Mouse (Mus musculus) testis, adult 2 months (tissue): ENCODE data around the gene Sprr3.

Source experiments
- CTCF ChIP-seq: fragments of 200-500 bp; IDR thresholded peaks from 2 replicates; pipeline ENCODE4 v1.5.1; 2012; ENCODE audit warnings: low read depth, mild to moderate bottlenecking, inconsistent platforms, low read length, moderate library complexity; ENCODE audit not compliant: control insufficient read depth, insufficient read depth, insufficient replicate concordance
- POLR2A ChIP-seq: fragments of 200-500 bp; IDR thresholded peaks from 2 replicates; pipeline ENCODE4 v1.6.1; 2012; ENCODE audit warnings: low read depth, mild to moderate bottlenecking, inconsistent platforms, low read length, moderate library complexity; ENCODE audit not compliant: control insufficient read depth

DNA sequence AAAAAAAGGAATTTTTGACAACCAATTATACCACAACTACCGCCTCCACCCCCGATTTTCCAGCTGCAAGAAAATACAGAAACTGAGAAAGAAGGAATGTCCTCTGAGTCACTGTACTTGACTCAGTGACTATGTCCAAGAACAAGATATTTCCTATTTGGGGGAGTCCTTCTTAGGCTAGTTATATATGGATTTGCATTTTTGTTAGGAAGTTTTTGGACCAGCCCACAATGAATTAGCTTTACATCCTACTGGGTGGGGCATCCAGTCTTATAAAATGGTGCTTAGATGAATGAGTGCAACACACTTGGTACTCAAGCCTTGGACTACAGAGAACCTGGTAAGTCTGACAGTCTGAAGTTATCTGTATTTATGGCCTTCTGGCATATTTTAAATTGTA is 26.2 kb downstream of the Sprr3 start, which contains the start of gene Sprr2k:
- TF ChIP-seq CTCF (no peak), POLR2A (no peak)
